Mouse (Mus musculus) bone marrow, adult 2 months (tissue): Measurements from ENCODE around the gene Rnpep.

Experiments
- CTCF ChIP-seq: fragments of 200-500 bp; IDR thresholded peaks from 2 replicates; pipeline ENCODE4 v1.5.1; 2011; ENCODE audit warnings: low read length, control low read depth; ENCODE audit not compliant: control insufficient read depth, insufficient read depth
- POLR2A ChIP-seq: fragments of 200-500 bp; IDR thresholded peaks from 2 replicates; pipeline ENCODE4 v1.6.1; 2011; ENCODE audit warnings: low read depth, mild to moderate bottlenecking, control low read depth, low read length, borderline replicate concordance; ENCODE audit not compliant: control insufficient read depth

DNA sequence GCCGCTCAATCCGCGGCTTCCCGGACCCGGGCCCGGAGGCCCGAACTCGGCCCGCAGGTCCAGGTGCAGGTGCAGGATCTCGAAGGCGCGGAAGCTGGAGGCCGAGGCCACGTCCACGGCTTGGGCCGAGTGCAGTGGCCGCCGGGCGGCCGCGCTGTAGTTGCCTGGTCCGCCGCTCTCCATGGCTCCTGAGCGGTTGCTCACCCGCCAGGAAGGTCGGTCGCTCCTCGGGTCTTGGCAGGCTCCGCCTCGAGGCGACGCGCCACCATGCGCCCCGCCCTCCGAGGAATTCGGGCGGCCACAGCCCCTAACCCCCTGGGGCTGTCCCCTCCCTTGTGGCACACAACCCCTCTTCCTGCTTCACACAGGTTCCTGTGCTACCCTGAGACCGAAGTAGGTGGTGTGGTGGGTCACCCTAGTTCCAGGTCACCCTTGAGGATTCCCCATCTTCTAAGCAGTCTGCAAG lies at the start of gene Rnpep:
- TF ChIP-seq CTCF (no peak), POLR2A (peak; percentile 74; the same call in 1 of the 2 replicates)
